7 mouse cellular contexts compared by ENCODE assay signal in the genomic region with DNA sequence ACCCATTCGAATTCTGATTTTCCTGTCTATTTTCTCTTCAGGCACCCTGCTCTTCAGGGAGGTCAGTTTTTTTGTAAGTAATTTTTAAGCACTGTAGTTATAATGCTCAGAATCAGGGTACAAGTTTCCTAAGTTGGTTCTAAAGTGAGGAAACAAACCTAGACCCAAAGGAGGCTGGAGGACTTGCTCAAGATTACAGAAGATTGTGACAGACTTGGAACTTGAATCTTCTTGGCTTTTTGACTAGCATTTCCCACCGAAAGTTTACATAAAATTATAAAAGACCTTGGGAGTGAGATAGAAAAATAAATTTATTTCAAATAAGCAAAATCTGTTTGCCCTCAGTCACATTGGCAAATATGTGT. TPM values are rescaled to one million over a fixed set of nuclear protein-coding genes. Genes with fewer than 3 reads are reported as not detected.
DNase-seq lines count a peak whose midpoint lies in the region; ATAC-seq and TF ChIP-seq lines count a peak whose summit lies in the region.

No protein-coding gene starts in this region.

- DNase-seq in thymus, adult 2 months = no peak
- no peak for DNase-seq in thymus, postnatal 25 days
- no peak for DNase-seq in ovary, adult 18-20 months (ENCODE audit: low spot score)
- no peak for DNase-seq in adrenal gland, adult 2 months
- no peak for DNase-seq in spleen, postnatal 14 days (ENCODE audit: low spot score in 2 of 2)

- 28% methylated on average over 2 of the region's 2 CpGs for WGBS in thymus, adult 2 months
- 40% methylated on average over 2 of the region's 2 CpGs for WGBS in forebrain, embryonic 16.5 days
- 22% methylated on average over 2 of the region's 2 CpGs for WGBS in lung, embryonic 16.5 days

- H3K4me2 ChIP-seq in forebrain, embryonic 16.5 days (ENCODE audit: low read length) = peak overlapping the region; percentile 71
- H3K4me2 ChIP-seq in lung, embryonic 16.5 days (ENCODE audit: low read depth, low read length) = peak overlapping the region; percentile 75

- peak overlapping the region; percentile 68 for H3K4me3 ChIP-seq in thymus, adult 2 months (ENCODE audit: control insufficient read depth, insufficient read depth, low read length)
- H3K4me3 ChIP-seq in forebrain, embryonic 16.5 days (replicated peaks; ENCODE audit: low read length) = peak overlapping the region; percentile 85
- peak overlapping the region; percentile 88 for H3K4me3 ChIP-seq in lung, embryonic 16.5 days (ENCODE audit: low read length)

- no peak for TF ChIP-seq POLR2A in thymus, adult 2 months (IDR thresholded peaks at IDR 0.05; ENCODE audit: control insufficient read depth, extremely low read depth, insufficient read depth, low read length, poor library complexity)

- peaks cover 4% of the 10 kb centered on the region; the same call in 1 of the 2 replicates for H3K4me1 ChIP-seq in thymus, adult 2 months (replicated peaks; ENCODE audit: control insufficient read depth, insufficient read depth, low read length)
- H3K4me1 ChIP-seq in forebrain, embryonic 16.5 days (replicated peaks; ENCODE audit: control insufficient read depth, insufficient read depth, low read length) = peaks cover 9% of the 10 kb centered on the region
- H3K4me1 ChIP-seq in lung, embryonic 16.5 days (replicated peaks; ENCODE audit: control insufficient read depth, insufficient read depth, low read length) = peaks cover 9% of the 10 kb centered on the region

- H3K9ac ChIP-seq in forebrain, embryonic 16.5 days (replicated peaks; ENCODE audit: low read depth, low read length) = peak overlapping the region; percentile 79
- H3K9ac ChIP-seq in lung, embryonic 16.5 days (ENCODE audit: low read length) = peak overlapping the region; percentile 85

- peaks cover 10% of the 10 kb centered on the region for H3K36me3 ChIP-seq in thymus, adult 2 months (ENCODE audit: control insufficient read depth, insufficient read depth, low read length)
- H3K36me3 ChIP-seq in forebrain, embryonic 16.5 days (ENCODE audit: control insufficient read depth, insufficient read depth) = no peaks in the 10 kb centered on the region
- H3K36me3 ChIP-seq in lung, embryonic 16.5 days (ENCODE audit: control insufficient read depth, insufficient read depth, low read length) = no peaks in the 10 kb centered on the region

- no peaks in the 10 kb centered on the region for H3K27me3 ChIP-seq in thymus, adult 2 months (ENCODE audit: control insufficient read depth, insufficient read depth, low read length)
- no peaks in the 10 kb centered on the region for H3K27me3 ChIP-seq in forebrain, embryonic 16.5 days (replicated peaks; ENCODE audit: control insufficient read depth, insufficient read depth, low read length)
- H3K27me3 ChIP-seq in lung, embryonic 16.5 days (ENCODE audit: control insufficient read depth, insufficient read depth, low read depth, low read length) = no peaks in the 10 kb centered on the region

- ATAC-seq in forebrain, embryonic 16.5 days = no peak
- ATAC-seq in lung, embryonic 16.5 days (ENCODE audit: low read depth) = no peak

- H3K27ac ChIP-seq in thymus, adult 2 months (ENCODE audit: control insufficient read depth, insufficient read depth, low read length) = no peak overlapping the region; the same call in 1 of the 2 replicates
- no peak overlapping the region for H3K27ac ChIP-seq in forebrain, embryonic 16.5 days (ENCODE audit: low read length)
- H3K27ac ChIP-seq in lung, embryonic 16.5 days (ENCODE audit: low read length) = no peak overlapping the region

- no peak for TF ChIP-seq CTCF in thymus, adult 2 months (IDR thresholded peaks at IDR 0.05; ENCODE audit: borderline replicate concordance, control insufficient read depth, extremely low read depth, insufficient read depth, low read length, poor library complexity)

- H3K9me3 ChIP-seq in forebrain, embryonic 16.5 days (ENCODE audit: control insufficient read depth, low read length) = no peaks in the 10 kb centered on the region
- no peaks in the 10 kb centered on the region for H3K9me3 ChIP-seq in lung, embryonic 16.5 days (ENCODE audit: control insufficient read depth, low read length)

RNA-seq across cellular contexts. Expression of a gene that starts 0.9 kb away (rescaled TPM):
- polyA plus RNA-seq in thymus, adult 2 months (2012; rRNA removed) = 22.5 and 23.6 TPM in 2 replicates
- 39.4 and 43.8 TPM in 2 replicates for polyA plus RNA-seq in forebrain, embryonic 16.5 days (2015; fragmentation: Nextera tagmentation; extraction: Ambion mirVana)
- polyA plus RNA-seq in lung, embryonic 16.5 days (2015; fragmentation: Nextera tagmentation; extraction: Ambion mirVana) = 51.2 and 58.9 TPM in 2 replicates
- total RNA-seq in adrenal gland, adult 2 months (2021) = 10 to 100 TPM; 74.5 to 81.4 TPM
- 25.7 and 26.0 TPM in 2 replicates for polyA plus RNA-seq in adrenal gland, adult 2 months (2012; rRNA removed)
